Mouse (Mus musculus): ENCODE data around the gene Ubash3a.

Gene Ubash3a

GRCm38 (mm10) chr17:31222810-31223310, 15.2 kb downstream of the Ubash3a start:
- no peak for DNase-seq

- peak; percentile 81 for DNase-seq
These were observed 16.2 kb downstream of the Ubash3a start for GRCm38 (mm10) chr17:31223835-31224234.

GRCm38 (mm10) chr17:31224591-31224990, 16.9 kb downstream of the Ubash3a start:
- peak; percentile 77 for DNase-seq

- DNase-seq, result no peak
These were observed 18.7 kb downstream of the Ubash3a start for GRCm38 (mm10) chr17:31226368-31226767.

GRCm38 (mm10) chr17:31226931-31227330, 19.3 kb downstream of the Ubash3a start:
- peak; percentile 46 for DNase-seq

GRCm38 (mm10) chr17:31231780-31232179, 24.1 kb downstream of the Ubash3a start:
- DNase-seq, result no peak

GRCm38 (mm10) chr17:31232251-31233010, 24.8 kb downstream of the Ubash3a start:
- DNase-seq, result peak; percentile 83

GRCm38 (mm10) chr17:31235915-31236314, 28.2 kb downstream of the Ubash3a start:
- DNase-seq, result peak; percentile 25

GRCm38 (mm10) chr17:31238234-31239020, 30.8 kb downstream of the Ubash3a start:
- DNase-seq, result peak; percentile 81

- DNase-seq, result peak; percentile 60
These were observed 33.5 kb downstream of the Ubash3a start for GRCm38 (mm10) chr17:31241156-31241555.

- DNase-seq, result peak; percentile 49
These were observed 35.1 kb downstream of the Ubash3a start for GRCm38 (mm10) chr17:31242764-31243163.

GRCm38 (mm10) chr17:31245321-31245720, 37.6 kb downstream of the Ubash3a start:
- peak; percentile 94 for DNase-seq

GRCm38 (mm10) chr17:31247144-31247543, 39.5 kb downstream of the Ubash3a start:
- DNase-seq, result peak; percentile 84

- DNase-seq, result peak; percentile 92
These were observed 46.3 kb downstream of the Ubash3a start for GRCm38 (mm10) chr17:31253951-31254350.

GRCm38 (mm10) chr17:31254463-31254931, 46.8 kb downstream of the Ubash3a start:
- peak; percentile 97 for DNase-seq

- no peak for DNase-seq
These were observed 49.5 kb downstream of the Ubash3a start for GRCm38 (mm10) chr17:31257149-31257548.

GRCm38 (mm10) chr17:31257898-31258297, 50.2 kb downstream of the Ubash3a start:
- peak; percentile 91 for DNase-seq

- peak; percentile 93 for DNase-seq
These were observed 50.7 kb downstream of the Ubash3a start for GRCm38 (mm10) chr17:31258310-31258865.

- peak; percentile 91 for DNase-seq
These were observed 51.5 kb downstream of the Ubash3a start for GRCm38 (mm10) chr17:31259145-31259544.

- DNase-seq, result no peak
These were observed 52.2 kb downstream of the Ubash3a start for GRCm38 (mm10) chr17:31259825-31260224.

- DNase-seq, result peak; percentile 97
These were observed 52.8 kb downstream of the Ubash3a start for GRCm38 (mm10) chr17:31260430-31260829.

GRCm38 (mm10) chr17:31261352-31261751, 53.7 kb downstream of the Ubash3a start:
- DNase-seq, result peak; percentile 91

GRCm38 (mm10) chr17:31262715-31263114, 55.0 kb downstream of the Ubash3a start:
- peak; percentile 86 for DNase-seq

Measured in heart, adult 11 months (tissue).